Mouse (Mus musculus): ENCODE measurements around the gene Dlx4. TPM values are rescaled to one million over a fixed set of nuclear protein-coding genes. Genes with fewer than 3 reads are reported as not detected.

The Dlx4 gene
- total and polyA plus RNA-seq, 2 experiments: 0.29 TPM; not detected in 1

GRCm38 (mm10) chr11:95119990-95120632, 26.0 kb downstream of the Dlx4 start, which contains the start of gene Dlx3:
Dlx3 (plus strand) TSS chr11:95120119.
- no peak for DNase-seq (ENCODE audit: extremely low read depth, low read depth, low spot score)
- H3K79me2 ChIP-seq (ENCODE audit: control insufficient read depth, insufficient read depth, low read length): no peaks in the 10 kb centered on the region
- no peak within 1 kb of the TSS for H3K27ac ChIP-seq (replicated peaks; ENCODE audit: insufficient read depth, low read depth, low read length)
- H3K36me3 ChIP-seq (ENCODE audit: control insufficient read depth, insufficient read depth, low read length): no peaks in the 10 kb centered on the region
- TF ChIP-seq POLR2A (IDR thresholded peaks at IDR 0.05; ENCODE audit: extremely low read depth, insufficient read depth, low read length): no peak
- TF ChIP-seq CTCF (IDR thresholded peaks at IDR 0.05; ENCODE audit: low read depth, low read length): no peak
- no peaks in the 10 kb centered on the region for H3K4me1 ChIP-seq (ENCODE audit: control insufficient read depth, insufficient read depth, low read length)
- H3K4me3 ChIP-seq (ENCODE audit: insufficient read depth, low read depth, low read length): no peak within 1 kb of the TSS
- WGBS: 5% methylated on average over 55 of the region's 55 CpGs
- H3K27me3 ChIP-seq (ENCODE audit: control insufficient read depth, insufficient read depth, low read length): peaks cover 16% of the 10 kb centered on the region
- no peak within 1 kb of the TSS for H3K9ac ChIP-seq (ENCODE audit: low read depth, low read length)

GRCm38 (mm10) chr11:95118505-95118904, 27.6 kb downstream of the Dlx4 start:
- no peaks in the 10 kb centered on the region for H3K79me2 ChIP-seq (ENCODE audit: control insufficient read depth, insufficient read depth, low read length)
- no peaks in the 10 kb centered on the region for H3K36me3 ChIP-seq (ENCODE audit: control insufficient read depth, insufficient read depth, low read length)
- H3K9ac ChIP-seq (ENCODE audit: low read depth, low read length): no peak overlapping the region
- peak; percentile 19 for DNase-seq (ENCODE audit: extremely low read depth, low read depth, low spot score)
- H3K27me3 ChIP-seq (ENCODE audit: control insufficient read depth, insufficient read depth, low read length): peaks cover 14% of the 10 kb centered on the region
- 5% methylated on average over 8 of the region's 8 CpGs for WGBS
- H3K4me3 ChIP-seq (ENCODE audit: insufficient read depth, low read depth, low read length): no peak overlapping the region
- no peak overlapping the region for H3K27ac ChIP-seq (replicated peaks; ENCODE audit: insufficient read depth, low read depth, low read length)
- H3K4me1 ChIP-seq (ENCODE audit: control insufficient read depth, insufficient read depth, low read length): no peaks in the 10 kb centered on the region
- TF ChIP-seq CTCF (IDR thresholded peaks at IDR 0.05; ENCODE audit: low read depth, low read length) (peak; percentile 85), POLR2A (IDR thresholded peaks at IDR 0.05; ENCODE audit: extremely low read depth, insufficient read depth, low read length) (no peak)

GRCm38 (mm10) chr11:95117030-95117429, 29.0 kb downstream of the Dlx4 start:
- DNase-seq (ENCODE audit: extremely low read depth, low read depth, low spot score): peak; percentile 57
- 4% methylated on average over 6 of the region's 6 CpGs for whole genome bisulfite sequencing
- no peak overlapping the region for H3K4me3 ChIP-seq (ENCODE audit: insufficient read depth, low read depth, low read length)
- no peak overlapping the region for H3K27ac ChIP-seq (replicated peaks; ENCODE audit: insufficient read depth, low read depth, low read length)
- no peaks in the 10 kb centered on the region for H3K79me2 ChIP-seq (ENCODE audit: control insufficient read depth, insufficient read depth, low read length)
- no peak for TF ChIP-seq POLR2A (IDR thresholded peaks at IDR 0.05; ENCODE audit: extremely low read depth, insufficient read depth, low read length)
- peak; percentile 86 for TF ChIP-seq CTCF (IDR thresholded peaks at IDR 0.05; ENCODE audit: low read depth, low read length)
- H3K36me3 ChIP-seq (ENCODE audit: control insufficient read depth, insufficient read depth, low read length): no peaks in the 10 kb centered on the region
- H3K27me3 ChIP-seq (ENCODE audit: control insufficient read depth, insufficient read depth, low read length): peaks cover 14% of the 10 kb centered on the region
- no peak overlapping the region for H3K9ac ChIP-seq (ENCODE audit: low read depth, low read length)
- no peaks in the 10 kb centered on the region for H3K4me1 ChIP-seq (ENCODE audit: control insufficient read depth, insufficient read depth, low read length)

- H3K79me2 ChIP-seq (ENCODE audit: control insufficient read depth, insufficient read depth, low read length): no peaks in the 10 kb centered on the region
- peaks cover 5% of the 10 kb centered on the region; the same call in 1 of the 2 replicates for H3K27me3 ChIP-seq (ENCODE audit: control insufficient read depth, insufficient read depth, low read length)
- H3K9ac ChIP-seq (ENCODE audit: low read depth, low read length): no peak overlapping the region
- TF ChIP-seq POLR2A (IDR thresholded peaks at IDR 0.05; ENCODE audit: extremely low read depth, insufficient read depth, low read length): no peak
- TF ChIP-seq CTCF (IDR thresholded peaks at IDR 0.05; ENCODE audit: low read depth, low read length): no peak
- H3K27ac ChIP-seq (replicated peaks; ENCODE audit: insufficient read depth, low read depth, low read length): no peak overlapping the region
- H3K36me3 ChIP-seq (ENCODE audit: control insufficient read depth, insufficient read depth, low read length): no peaks in the 10 kb centered on the region
- WGBS: 92% methylated on average over 7 of the region's 7 CpGs
- no peak for DNase-seq (ENCODE audit: extremely low read depth, low read depth, low spot score)
- no peak overlapping the region for H3K4me3 ChIP-seq (ENCODE audit: insufficient read depth, low read depth, low read length)
- H3K4me1 ChIP-seq (ENCODE audit: control insufficient read depth, insufficient read depth, low read length): no peaks in the 10 kb centered on the region
These were observed 36.0 kb downstream of the Dlx4 start for GRCm38 (mm10) chr11:95110081-95110480.

GRCm38 (mm10) chr11:95109000-95109399, 37.1 kb downstream of the Dlx4 start:
- 91% methylated on average over 2 of the region's 2 CpGs for WGBS
- no peak overlapping the region for H3K9ac ChIP-seq (ENCODE audit: low read depth, low read length)
- DNase-seq (ENCODE audit: extremely low read depth, low read depth, low spot score): no peak
- no peaks in the 10 kb centered on the region for H3K36me3 ChIP-seq (ENCODE audit: control insufficient read depth, insufficient read depth, low read length)
- no peak overlapping the region for H3K27ac ChIP-seq (replicated peaks; ENCODE audit: insufficient read depth, low read depth, low read length)
- TF ChIP-seq POLR2A (IDR thresholded peaks at IDR 0.05; ENCODE audit: extremely low read depth, insufficient read depth, low read length) (no peak), CTCF (IDR thresholded peaks at IDR 0.05; ENCODE audit: low read depth, low read length) (no peak)
- H3K4me1 ChIP-seq (ENCODE audit: control insufficient read depth, insufficient read depth, low read length): no peaks in the 10 kb centered on the region
- no peaks in the 10 kb centered on the region for H3K79me2 ChIP-seq (ENCODE audit: control insufficient read depth, insufficient read depth, low read length)
- no peak overlapping the region for H3K4me3 ChIP-seq (ENCODE audit: insufficient read depth, low read depth, low read length)
- H3K27me3 ChIP-seq (ENCODE audit: control insufficient read depth, insufficient read depth, low read length): peaks cover 5% of the 10 kb centered on the region; the same call in 1 of the 2 replicates
